Mouse (Mus musculus) spleen, adult 2 months (tissue): Measurements from ENCODE around the gene Sowahb.

Experiments
- CTCF ChIP-seq: fragments of 200-500 bp; IDR thresholded peaks from 2 replicates; pipeline ENCODE4 v1.5.1; 2011; ENCODE audit warnings: mild to moderate bottlenecking, inconsistent platforms; ENCODE audit not compliant: insufficient read depth, insufficient read length, insufficient replicate concordance; ENCODE audit errors: extremely low read depth
- POLR2A ChIP-seq: fragments of 200-500 bp; IDR thresholded peaks from 2 replicates; pipeline ENCODE4 v1.6.1; 2011; ENCODE audit warnings: low read depth, low read length, inconsistent platforms

DNA sequence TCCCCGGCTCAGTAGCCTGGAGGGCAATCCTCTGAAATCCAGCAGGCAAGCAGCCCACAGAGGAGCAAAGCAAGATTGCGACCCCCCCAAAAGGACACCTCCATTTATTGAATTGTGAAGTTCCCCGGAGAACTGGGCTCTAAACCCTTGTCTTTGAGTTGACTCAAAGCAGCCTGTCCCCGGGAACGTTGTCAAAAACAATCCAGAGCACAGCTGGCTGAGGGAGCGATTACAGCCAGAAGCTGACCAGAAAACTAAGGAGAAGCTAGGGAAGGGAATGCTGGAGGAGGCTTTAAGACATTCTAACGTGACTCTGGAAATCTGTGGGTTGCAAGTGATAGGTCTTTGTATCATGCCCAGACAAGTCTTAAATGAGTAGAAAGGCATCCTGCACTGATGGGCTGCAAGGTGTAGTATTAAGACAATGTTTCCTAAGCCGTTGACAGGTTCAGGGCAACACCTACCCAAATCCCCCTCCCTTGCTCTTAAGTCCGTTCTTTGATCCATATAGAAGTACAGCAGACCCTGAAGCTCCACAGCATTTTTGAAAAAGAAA lies 17.6 kb downstream of the Sowahb start:
- no peak for TF ChIP-seq CTCF
- no peak for TF ChIP-seq POLR2A
